ENCODE assay signal across 18 mouse cellular contexts in the genomic region with DNA sequence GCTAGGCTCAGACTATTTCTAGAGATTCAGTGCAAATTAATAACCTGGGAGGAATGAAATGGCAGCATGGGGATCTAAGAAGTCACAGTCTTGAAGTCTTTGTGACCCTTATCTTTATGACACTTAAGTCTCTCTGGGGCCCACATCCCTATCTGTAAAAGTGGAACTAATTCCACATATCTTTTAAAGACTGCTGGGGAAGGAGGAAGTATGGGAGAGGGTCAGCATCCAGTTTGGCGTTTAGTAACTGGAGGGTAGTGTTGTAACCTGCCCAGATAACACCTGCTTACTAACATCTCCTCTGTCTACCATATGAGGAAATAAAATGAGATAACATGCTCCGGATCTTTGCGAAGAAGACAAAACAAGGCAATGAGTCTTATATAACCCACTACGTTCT.
"Had no signal": no experiment of that assay in that cellular context is flagged by ENCODE, and none has a peak within 500 bp of the region (broad histone marks: within the 10 kb centered on the region; RNA-seq: fewer than 3 reads in every experiment).

No protein-coding gene starts in this region.

- H3K4me1 ChIP-seq: liver, embryonic 13.5 days; midbrain, embryonic 12.5 days; midbrain, embryonic 15.5 days; neural tube, embryonic 12.5 days; neural tube, embryonic 15.5 days had no signal

- H3K36me3 ChIP-seq: liver, embryonic 13.5 days; midbrain, embryonic 12.5 days; midbrain, embryonic 15.5 days; neural tube, embryonic 12.5 days; neural tube, embryonic 15.5 days had no signal

- H3K9me3 ChIP-seq: liver, embryonic 13.5 days; midbrain, embryonic 12.5 days; midbrain, embryonic 15.5 days; neural tube, embryonic 12.5 days; neural tube, embryonic 15.5 days had no signal

- DNase-seq: kidney, postnatal 10 days; kidney, postnatal 36 days; layer of hippocampus, postnatal 36 days; liver, embryonic 13.5 days; lung, embryonic 14.5 days; right cerebral cortex, adult 18-20 months; right cerebral cortex, postnatal 14 days; right cerebral cortex, postnatal 4 days; thymus, adult 2 months; thymus, postnatal 14 days; thymus, postnatal 4 days had no signal

- H3K27me3 ChIP-seq: liver, embryonic 13.5 days; midbrain, embryonic 12.5 days; midbrain, embryonic 15.5 days; neural tube, embryonic 12.5 days; neural tube, embryonic 15.5 days had no signal

- H3K27ac ChIP-seq: left cerebral cortex, adult 2 months; liver, embryonic 13.5 days; macrophage; midbrain, embryonic 12.5 days; midbrain, embryonic 15.5 days; neural tube, embryonic 12.5 days; neural tube, embryonic 15.5 days had no signal

- ATAC-seq: lung, postnatal 0 days; midbrain, embryonic 15.5 days had no signal

- H3K9ac ChIP-seq: liver, embryonic 13.5 days; lung, embryonic 14.5 days; midbrain, embryonic 12.5 days; midbrain, embryonic 15.5 days; neural tube, embryonic 12.5 days; neural tube, embryonic 15.5 days had no signal

- H3K4me2 ChIP-seq: liver, embryonic 13.5 days; lung, embryonic 14.5 days; midbrain, embryonic 12.5 days; midbrain, embryonic 15.5 days; neural tube, embryonic 12.5 days; neural tube, embryonic 15.5 days had no signal

- H3K4me3 ChIP-seq: left cerebral cortex, adult 2 months; liver, embryonic 13.5 days; midbrain, embryonic 12.5 days; midbrain, embryonic 15.5 days; neural tube, embryonic 12.5 days; neural tube, embryonic 15.5 days had no signal
